Mouse (Mus musculus): ENCODE measurements around the gene Ltbp2.

- TF ChIP-seq POLR2A (IDR thresholded peaks at IDR 0.05; ENCODE audit: borderline replicate concordance, control insufficient read depth, low read depth, low read length) (no peak), CTCF (IDR thresholded peaks at IDR 0.05; ENCODE audit: control insufficient read depth, insufficient read depth, low read length) (peak; percentile 20; the same call in 1 of the 2 replicates)
Observed at GRCm38 (mm10) chr12:84759063-84759462, 117.3 kb downstream of the Ltbp2 start.
